Mouse (Mus musculus) bone marrow macrophage, adult 2 months (primary cell): ENCODE measurements around the gene Gga3.

Source experiments
- CTCF ChIP-seq: IDR thresholded peaks from 2 replicates; pipeline ENCODE4 v1.5.1; 2012; ENCODE audit warnings: low read depth, mild to moderate bottlenecking, low read length, moderate library complexity
- POLR2A ChIP-seq: IDR thresholded peaks from 2 replicates; pipeline ENCODE4 v1.6.1; 2012; ENCODE audit warnings: mild to moderate bottlenecking, low read depth, low read length, borderline replicate concordance

DNA sequence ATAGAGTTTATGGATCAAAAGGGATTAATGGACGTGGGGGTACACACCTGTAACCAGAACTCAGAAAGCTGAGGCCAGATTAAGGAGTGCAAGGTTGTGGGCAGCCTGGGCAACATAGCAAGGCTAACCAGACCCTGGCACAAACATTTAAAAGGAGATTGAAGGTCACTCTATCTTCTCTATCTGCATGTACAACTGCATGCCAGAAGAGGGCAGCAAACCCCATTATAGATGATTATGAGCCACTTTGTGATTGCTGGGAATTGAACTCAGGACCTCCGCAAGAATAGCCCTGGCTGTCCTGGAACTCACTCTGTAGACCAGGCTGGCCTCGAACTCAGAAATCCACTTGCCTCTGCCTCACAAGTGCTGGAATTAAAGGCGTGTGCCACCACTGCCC, 51.1 kb downstream of the Gga3 start:
- TF ChIP-seq CTCF (peak; percentile 30; the same call in 1 of the 2 replicates), POLR2A (no peak)
